Mouse (Mus musculus): ENCODE data around the gene Gm27179.
"Not testable (repeated sequence)": the region's sequence is repeated elsewhere in the genome, so short reads cannot be mapped to it uniquely, and the experiment has no call there.

The Gm27179 gene

GRCm38 (mm10) chr14:69512449-69512848 lies at the start of gene Gm27179:
TSS of gene Gm27179 (minus strand) at chr14:69512549.
- not testable (repeated sequence) for DNase-seq (ENCODE audit: low read depth, low spot score)

DNA sequence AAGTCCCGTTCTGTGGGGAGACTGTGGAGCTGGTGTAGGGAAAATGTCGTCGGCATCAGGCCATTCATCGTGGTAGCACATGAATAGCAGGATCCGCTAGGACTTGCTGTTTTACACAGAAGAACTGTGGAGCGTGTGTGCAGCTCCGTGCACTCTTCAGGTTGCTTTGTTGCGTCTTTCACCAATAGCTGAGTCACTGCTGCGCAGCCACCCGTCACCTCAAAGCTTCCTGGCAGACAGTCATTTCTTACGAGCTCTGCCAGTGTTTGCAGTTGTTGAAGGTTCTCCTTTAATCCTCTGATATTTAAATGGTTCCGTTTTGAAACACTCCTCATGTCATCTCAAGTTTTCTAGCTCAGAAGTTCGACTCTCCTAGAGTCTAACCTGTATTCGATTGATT lies 45.2 kb upstream of the Gm27179 start:
- not testable (repeated sequence) for DNase-seq (ENCODE audit: low read depth, low spot score)

DNA sequence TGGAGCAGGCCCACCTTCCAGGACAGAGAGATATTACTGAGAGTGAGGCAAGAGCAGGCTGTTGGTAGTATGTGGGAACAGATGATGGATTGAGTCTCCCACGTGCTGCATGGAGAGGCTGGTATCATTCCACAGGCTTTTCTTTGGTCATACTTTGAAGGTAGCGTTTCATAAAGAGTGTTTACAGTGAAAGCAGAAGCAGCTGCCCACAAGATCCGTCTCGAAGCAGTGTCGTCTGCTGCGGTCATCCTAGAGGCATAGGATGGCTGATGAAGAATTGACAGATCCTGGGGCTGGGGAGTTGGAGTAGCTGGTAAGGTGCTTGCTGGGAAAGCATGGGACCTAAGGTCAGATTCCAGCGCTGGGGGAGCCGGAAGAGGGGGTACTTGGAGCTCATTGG lies 44.5 kb upstream of the Gm27179 start:
- DNase-seq (ENCODE audit: low read depth, low spot score) = not testable (repeated sequence)

DNA sequence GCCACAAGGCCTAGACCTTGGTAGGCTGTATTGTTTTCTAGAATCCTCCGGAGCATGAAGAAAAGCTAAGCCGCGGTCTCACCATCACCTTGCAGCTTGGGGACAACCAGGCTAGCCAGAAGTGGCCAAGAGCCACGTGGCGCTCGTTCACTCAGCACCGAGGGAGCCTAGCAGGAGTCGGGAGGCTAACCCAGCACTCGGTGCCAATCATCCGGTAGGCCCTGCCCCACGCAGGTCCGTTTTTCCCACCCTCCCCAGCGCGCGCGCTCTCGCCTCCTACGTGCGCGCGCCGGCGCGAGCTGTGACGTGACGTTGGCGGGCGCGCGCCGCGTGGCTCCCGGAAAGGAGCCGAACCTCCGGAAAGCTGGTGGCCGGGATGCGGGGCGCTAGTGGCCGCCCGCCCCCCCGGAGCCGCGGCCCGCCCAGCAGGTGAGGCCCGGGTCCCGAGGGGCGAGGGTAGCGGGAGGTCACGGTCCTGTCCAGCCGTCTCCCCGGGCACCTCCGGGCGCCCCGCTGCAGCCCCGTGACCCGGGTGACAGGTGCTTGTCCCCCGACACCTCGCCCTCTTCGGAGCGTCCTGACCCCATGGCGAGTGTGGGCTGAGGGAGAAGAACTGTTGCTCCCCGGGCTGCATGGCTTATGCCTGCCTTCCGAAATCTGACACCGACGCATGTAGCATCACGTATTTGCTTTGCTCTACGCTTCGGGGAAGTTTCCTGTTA lies 42.9 kb upstream of the Gm27179 start, which contains the start of gene Entpd4b:
Entpd4b (plus strand) TSS at position 315 of the 722 bp plus-strand sequence.
- not testable (repeated sequence) for DNase-seq (ENCODE audit: low read depth, low spot score)

GRCm38 (mm10) chr14:69547310-69547709 lies 35.0 kb upstream of the Gm27179 start:
- not testable (repeated sequence) for DNase-seq (ENCODE audit: low read depth, low spot score)

GRCm38 (mm10) chr14:69545052-69545451 lies 32.7 kb upstream of the Gm27179 start:
- not testable (repeated sequence) for DNase-seq (ENCODE audit: low read depth, low spot score)

GRCm38 (mm10) chr14:69544033-69544432 lies 31.7 kb upstream of the Gm27179 start:
- not testable (repeated sequence) for DNase-seq (ENCODE audit: low read depth, low spot score)

DNA sequence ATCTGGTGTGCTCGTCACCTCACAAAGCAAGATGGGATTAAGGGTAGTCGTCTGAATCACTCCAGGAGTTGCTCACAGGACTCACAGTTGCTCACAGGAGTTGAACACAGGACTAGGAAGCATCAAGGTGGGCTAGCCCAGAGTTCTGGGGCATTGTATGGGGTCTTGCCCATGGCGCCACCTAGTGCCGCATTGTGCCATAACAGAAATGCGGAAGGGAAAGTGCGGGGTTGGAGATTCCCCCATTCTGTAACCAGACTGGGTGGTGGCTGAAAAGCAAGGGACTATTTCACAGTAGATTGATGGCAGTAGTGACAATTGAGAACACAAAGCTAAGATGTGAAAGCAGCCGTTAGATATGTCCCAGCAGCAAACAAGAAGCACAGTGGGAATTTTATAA lies 30.3 kb upstream of the Gm27179 start:
- not testable (repeated sequence) for DNase-seq (ENCODE audit: low read depth, low spot score)

DNA sequence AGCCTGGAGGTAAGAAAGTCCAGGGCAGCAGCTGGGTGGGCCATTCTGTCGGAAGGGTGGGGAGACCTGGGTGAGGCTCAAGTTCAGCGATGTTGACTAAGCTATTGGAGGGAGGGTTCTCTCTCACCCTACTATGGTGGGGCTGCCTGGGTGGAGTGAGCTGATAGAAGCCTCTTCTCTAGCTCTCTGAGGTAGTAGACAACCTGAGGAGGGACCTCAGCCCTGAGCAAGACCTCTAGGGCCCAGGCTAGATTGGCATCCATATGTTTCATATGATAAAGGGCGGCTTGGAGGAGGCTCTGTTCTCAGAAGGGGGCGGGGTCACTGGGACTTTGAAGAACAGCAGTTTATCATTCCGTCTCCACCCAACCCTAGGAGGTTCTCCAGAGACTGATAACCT lies 27.8 kb upstream of the Gm27179 start:
- not testable (repeated sequence) for DNase-seq (ENCODE audit: low read depth, low spot score)

DNA sequence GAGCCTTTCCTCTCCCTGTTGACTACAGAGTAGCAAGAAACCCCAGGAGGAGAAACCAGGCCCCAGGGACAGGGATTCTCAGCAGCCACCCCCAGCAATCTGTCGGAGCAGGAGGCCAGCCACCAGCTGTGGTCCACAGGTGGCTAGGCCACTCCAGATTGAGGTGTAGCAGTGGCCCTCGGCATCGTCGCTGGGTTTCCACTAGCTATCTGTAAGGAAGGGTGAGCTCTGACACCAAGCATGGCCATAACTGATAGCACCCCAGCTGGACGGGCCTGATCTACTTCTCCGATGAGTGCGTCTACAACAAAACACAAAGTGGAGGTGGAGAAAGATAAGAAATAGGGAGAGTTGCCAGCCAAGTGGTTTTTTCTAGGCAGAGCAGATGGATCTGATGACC lies 24.2 kb upstream of the Gm27179 start:
- DNase-seq (ENCODE audit: low read depth, low spot score) = not testable (repeated sequence)

DNA sequence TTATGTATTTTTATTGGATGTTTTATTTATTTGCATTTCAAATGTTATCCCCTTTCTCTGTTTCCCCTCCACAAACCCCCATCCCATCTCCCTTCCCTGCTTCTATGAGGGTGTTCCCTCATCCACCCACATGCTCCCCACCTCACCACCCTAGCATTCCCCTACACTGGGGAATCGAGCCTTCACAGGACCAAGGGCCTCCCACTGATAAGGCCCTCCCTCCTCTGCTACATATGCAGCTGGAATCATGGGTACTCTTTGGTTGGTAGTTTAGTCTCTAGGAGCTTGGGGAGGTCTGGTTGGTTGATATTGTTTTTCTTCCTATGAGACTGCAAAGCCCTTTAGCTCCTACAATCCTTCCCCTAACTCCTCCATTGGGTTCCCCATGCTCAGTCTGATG lies 13.9 kb upstream of the Gm27179 start:
- DNase-seq (ENCODE audit: low read depth, low spot score) = not testable (repeated sequence)

DNA sequence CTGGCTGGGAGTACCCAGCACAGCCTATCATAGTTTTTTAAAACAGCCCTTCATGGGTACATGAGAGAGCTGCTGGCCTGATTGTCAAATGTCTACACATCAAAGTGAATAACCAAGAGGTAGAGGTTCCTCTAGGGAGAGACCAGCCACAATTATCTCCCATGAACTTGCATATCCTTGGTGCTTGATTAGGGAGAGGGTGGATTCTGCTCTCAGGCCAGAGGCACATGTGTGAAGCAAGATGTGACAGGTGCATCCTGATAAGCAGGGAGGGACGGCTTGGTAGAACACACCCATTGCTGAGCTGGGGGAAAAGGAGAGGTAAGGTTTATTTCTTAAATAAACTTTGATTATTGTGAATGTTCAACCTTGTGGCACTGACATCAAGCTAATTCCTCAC lies 10.7 kb upstream of the Gm27179 start:
- not testable (repeated sequence) for DNase-seq (ENCODE audit: low read depth, low spot score)

- DNase-seq (ENCODE audit: low read depth, low spot score) = not testable (repeated sequence)
Observed at GRCm38 (mm10) chr14:69520810-69521209, 8.5 kb upstream of the Gm27179 start.

GRCm38 (mm10) chr14:69507000-69507399 lies 5.3 kb downstream of the Gm27179 start:
- DNase-seq (ENCODE audit: low read depth, low spot score) = not testable (repeated sequence)

- not testable (repeated sequence) for DNase-seq (ENCODE audit: low read depth, low spot score)
Observed at GRCm38 (mm10) chr14:69503174-69503573, 9.2 kb downstream of the Gm27179 start, which contains the start of gene Gm16867. TSS of gene Gm16867 (minus strand) at chr14:69503362.

GRCm38 (mm10) chr14:69502440-69503150 lies 9.8 kb downstream of the Gm27179 start:
- not testable (repeated sequence) for DNase-seq (ENCODE audit: low read depth, low spot score)

- not testable (repeated sequence) for DNase-seq (ENCODE audit: low read depth, low spot score)
Observed at GRCm38 (mm10) chr14:69496259-69496658, 16.1 kb downstream of the Gm27179 start.

GRCm38 (mm10) chr14:69494946-69495345 lies 17.4 kb downstream of the Gm27179 start:
- DNase-seq (ENCODE audit: low read depth, low spot score) = not testable (repeated sequence)

DNA sequence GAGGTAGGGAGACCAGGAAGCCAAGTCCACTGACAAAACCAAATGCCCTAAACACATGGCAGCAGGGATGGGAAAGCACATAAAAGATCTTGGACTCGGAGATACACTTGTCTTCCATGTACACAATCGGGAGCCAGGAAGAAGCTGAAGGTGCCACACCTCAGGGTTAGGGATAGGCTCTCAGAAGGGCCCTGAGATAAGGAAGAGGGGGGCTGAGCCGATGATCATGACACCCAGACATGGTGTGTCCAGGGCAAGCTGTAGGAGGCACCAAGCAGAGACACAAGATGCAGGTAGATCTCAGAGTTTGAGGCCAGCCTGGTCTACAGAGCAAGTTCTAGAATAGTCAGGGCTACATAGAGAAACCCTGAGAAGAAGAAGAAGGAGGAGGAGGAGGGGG lies 17.8 kb downstream of the Gm27179 start:
- not testable (repeated sequence) for DNase-seq (ENCODE audit: low read depth, low spot score)

- DNase-seq (ENCODE audit: low read depth, low spot score) = not testable (repeated sequence)
Observed at GRCm38 (mm10) chr14:69488001-69488400, 24.3 kb downstream of the Gm27179 start.

DNA sequence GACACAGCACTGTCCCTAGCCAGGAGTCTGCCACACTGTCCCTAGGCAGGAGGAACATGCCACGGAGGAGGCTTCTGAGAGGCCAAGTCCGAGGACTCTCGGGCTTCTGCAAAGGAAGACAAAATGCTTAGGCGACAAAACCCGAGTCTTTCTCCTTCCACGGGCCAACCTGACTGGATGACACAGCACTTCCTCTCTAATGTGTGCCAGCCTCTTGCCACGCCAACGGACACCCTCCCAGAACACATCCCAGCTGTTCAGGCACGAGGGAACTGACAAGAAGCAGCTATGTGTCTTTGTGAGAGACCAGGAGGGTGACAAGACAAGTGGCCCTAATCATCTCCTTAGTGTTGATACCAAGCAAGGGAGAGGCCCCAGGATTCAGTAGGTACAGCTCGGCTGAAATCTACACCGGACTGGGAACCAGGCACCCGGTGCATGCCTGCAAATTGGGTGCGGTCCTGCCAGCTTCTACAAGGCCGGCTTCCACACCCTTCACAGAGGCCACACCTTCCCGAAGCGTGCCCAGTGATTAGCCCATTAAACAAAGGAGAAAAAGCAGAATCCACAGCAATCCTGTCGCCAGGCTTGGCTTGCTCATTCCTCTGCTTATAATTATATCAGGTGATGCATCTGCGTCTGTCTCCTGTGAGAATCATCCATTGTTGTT lies 26.7 kb downstream of the Gm27179 start:
- DNase-seq (ENCODE audit: low read depth, low spot score) = not testable (repeated sequence)

Measured in R1 (cell line).